Mouse (Mus musculus): ENCODE measurements at regions not wholly inside any gene's neighbourhood (a gene's known extent, or its start where the extent isn't known, plus 50 kb on each side); places are given as distances from the start of the nearest gene placed in this dataset.

DNA sequence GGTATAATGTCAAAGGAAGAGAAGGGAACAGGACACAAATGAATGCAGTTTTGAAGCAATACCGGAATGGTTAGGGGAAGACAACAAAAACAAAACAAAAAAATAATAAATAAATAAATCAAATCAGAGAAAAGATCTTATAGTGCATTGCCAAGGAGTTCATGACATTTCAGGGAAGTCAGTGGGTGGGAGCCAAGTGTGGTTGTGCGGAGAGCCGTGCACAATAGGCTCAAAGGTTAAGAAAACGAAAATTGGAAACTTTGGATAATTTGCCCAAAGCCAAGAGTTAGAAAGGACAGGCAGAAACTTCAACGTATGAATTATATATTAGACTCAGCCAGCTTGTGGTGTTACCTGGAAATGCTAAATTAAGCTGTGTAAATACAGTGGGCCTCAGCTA is 599.4 kb downstream of the Gm826 start:
- WGBS, result 68% methylated on average over 5 of the region's 5 CpGs
- H3K4me1 ChIP-seq (ENCODE audit: control insufficient read depth, insufficient read depth, low read length), result no peaks in the 10 kb centered on the region
- H3K27ac ChIP-seq (ENCODE audit: insufficient read depth, low read length), result no peak overlapping the region
- H3K27me3 ChIP-seq (ENCODE audit: control insufficient read depth, insufficient read depth, low read length), result no peaks in the 10 kb centered on the region
- DNase-seq, result no peak
- TF ChIP-seq CTCF (IDR thresholded peaks at IDR 0.05; ENCODE audit: borderline replicate concordance, insufficient read depth, low read depth, low read length), result no peak
- no peak for TF ChIP-seq POLR2A (IDR thresholded peaks at IDR 0.05; ENCODE audit: borderline replicate concordance, insufficient read depth, low read length)
- H3K4me3 ChIP-seq (replicated peaks; ENCODE audit: insufficient read depth, low read depth, low read length), result no peak overlapping the region

DNA sequence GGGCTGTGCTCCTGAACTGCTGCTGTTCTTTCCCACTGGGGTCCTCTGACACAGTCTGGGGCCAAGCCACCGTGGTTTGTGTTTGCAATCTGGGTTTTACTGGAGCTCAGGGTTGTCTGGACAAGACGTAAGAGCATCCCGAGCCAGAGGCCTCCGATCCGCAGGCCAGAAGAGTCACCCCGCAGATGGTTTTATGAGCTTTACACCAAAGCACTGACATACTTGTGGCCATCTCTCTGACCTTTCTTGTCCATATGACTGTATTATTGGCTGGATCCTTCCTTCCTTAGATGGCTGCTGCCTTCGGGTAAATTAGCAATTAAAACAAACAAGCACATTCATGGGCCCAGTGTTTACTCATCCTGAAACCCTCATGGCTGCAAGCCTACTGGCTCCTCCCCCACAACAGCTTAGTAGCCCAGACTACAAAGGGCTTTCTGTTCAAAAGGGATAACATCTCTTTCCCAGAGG is 578.4 kb downstream of the Gm826 start:
- peak; percentile 5 to 24 for DNase-seq
- H3K27me3 ChIP-seq (ENCODE audit: control insufficient read depth, insufficient read depth, low read length), result no peaks in the 10 kb centered on the region; the same call in 1 of the 2 replicates
- WGBS, result 33% methylated on average over 7 of the region's 7 CpGs
- H3K4me1 ChIP-seq (ENCODE audit: control insufficient read depth, insufficient read depth, low read length), result no peaks in the 10 kb centered on the region
- H3K27ac ChIP-seq (ENCODE audit: insufficient read depth, low read length), result no peak overlapping the region
- H3K4me3 ChIP-seq (replicated peaks; ENCODE audit: insufficient read depth, low read depth, low read length), result no peak overlapping the region
- TF ChIP-seq POLR2A (IDR thresholded peaks at IDR 0.05; ENCODE audit: borderline replicate concordance, insufficient read depth, low read length), result no peak
- TF ChIP-seq CTCF (IDR thresholded peaks at IDR 0.05; ENCODE audit: borderline replicate concordance, insufficient read depth, low read depth, low read length), result no peak

DNA sequence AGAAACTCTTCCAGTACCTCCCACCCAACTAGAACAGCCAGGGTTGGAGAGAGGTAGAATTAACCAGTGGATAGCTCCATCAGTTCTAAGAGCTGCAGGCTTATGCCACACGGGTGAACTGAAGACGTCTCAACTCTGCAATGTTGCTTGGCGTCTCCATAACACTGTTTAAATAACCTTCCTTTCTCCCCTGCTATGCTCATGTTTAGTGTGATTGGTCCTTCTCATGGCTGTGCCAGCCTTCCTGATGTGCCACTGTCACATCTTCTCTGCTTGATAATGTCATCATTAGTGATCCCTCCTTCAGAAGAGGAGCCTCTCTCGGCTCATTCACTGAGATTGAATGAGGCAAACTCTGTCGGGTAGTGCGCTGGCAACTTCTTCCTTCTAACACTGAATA is 573.2 kb downstream of the Gm826 start:
- no peak for DNase-seq
- TF ChIP-seq CTCF (IDR thresholded peaks at IDR 0.05; ENCODE audit: borderline replicate concordance, insufficient read depth, low read depth, low read length), result no peak
- no peak for TF ChIP-seq POLR2A (IDR thresholded peaks at IDR 0.05; ENCODE audit: borderline replicate concordance, insufficient read depth, low read length)
- Histone ChIP-seq H3K4me3 (replicated peaks; ENCODE audit: insufficient read depth, low read depth, low read length) (no peak overlapping the region), H3K27me3 (ENCODE audit: control insufficient read depth, insufficient read depth, low read length) (peaks cover 1% of the 10 kb centered on the region; the same call in 1 of the 2 replicates), H3K4me1 (ENCODE audit: control insufficient read depth, insufficient read depth, low read length) (no peaks in the 10 kb centered on the region), H3K27ac (ENCODE audit: insufficient read depth, low read length) (no peak overlapping the region)
- 14% methylated on average over 6 of the region's 6 CpGs for WGBS

DNA sequence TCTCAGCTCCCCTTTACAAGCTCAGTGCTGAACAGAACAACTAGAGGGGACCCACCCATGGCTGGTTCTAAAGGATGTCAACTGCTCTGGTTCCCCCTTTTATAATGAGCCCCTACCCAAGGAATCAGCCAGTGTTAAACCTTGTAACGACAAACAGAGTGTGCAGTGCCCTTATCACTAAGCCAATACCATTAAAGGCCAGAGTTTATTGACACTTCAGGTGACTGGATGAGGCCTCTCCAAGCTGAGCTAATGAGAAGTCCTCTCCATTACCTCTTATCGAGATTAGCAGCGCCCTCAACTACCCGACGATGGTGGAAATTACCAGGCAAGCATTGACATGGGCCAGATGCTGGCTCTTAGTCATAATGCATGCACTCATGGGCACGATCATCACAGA is 570.8 kb downstream of the Gm826 start:
- Histone ChIP-seq H3K4me3 (replicated peaks; ENCODE audit: insufficient read depth, low read depth, low read length) (no peak overlapping the region), H3K27me3 (ENCODE audit: control insufficient read depth, insufficient read depth, low read length) (peaks cover 1% of the 10 kb centered on the region; the same call in 1 of the 2 replicates), H3K4me1 (ENCODE audit: control insufficient read depth, insufficient read depth, low read length) (no peaks in the 10 kb centered on the region), H3K27ac (ENCODE audit: insufficient read depth, low read length) (no peak overlapping the region)
- WGBS, result 86% methylated on average over 6 of the region's 6 CpGs
- no peak for TF ChIP-seq POLR2A (IDR thresholded peaks at IDR 0.05; ENCODE audit: borderline replicate concordance, insufficient read depth, low read length)
- TF ChIP-seq CTCF (IDR thresholded peaks at IDR 0.05; ENCODE audit: borderline replicate concordance, insufficient read depth, low read depth, low read length), result no peak
- no peak for DNase-seq
